Comparison of ENCODE assay signal across 10 mouse cellular contexts in the genomic region with DNA sequence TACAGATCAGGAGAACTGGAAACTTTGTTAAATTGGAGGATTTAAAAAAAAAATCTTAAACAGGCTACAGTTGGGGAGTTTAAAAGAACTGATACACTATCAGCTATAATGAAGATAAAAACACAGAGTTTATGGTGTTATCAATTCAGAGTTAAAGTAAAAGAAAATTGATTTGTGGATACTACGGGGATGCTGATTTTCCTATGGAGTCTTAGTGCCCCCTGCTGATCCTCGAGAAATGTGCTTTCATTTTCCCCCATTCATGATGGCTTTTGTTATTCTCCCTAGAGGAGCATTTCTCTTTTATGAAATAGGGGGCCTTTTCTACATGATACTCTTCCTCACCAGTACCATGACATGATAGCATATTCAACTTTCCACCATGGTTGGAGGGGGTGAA. TPM values are rescaled to one million over a fixed set of nuclear protein-coding genes. Genes with fewer than 3 reads are reported as not detected.
DNase-seq lines count a peak whose midpoint lies in the region; ATAC-seq lines count a peak whose summit lies in the region.
"Had no signal": no experiment of that assay in that cellular context is flagged by ENCODE, and none has a peak within 500 bp of the region (broad histone marks: within the 10 kb centered on the region; RNA-seq: fewer than 3 reads in every experiment).

No protein-coding gene starts in this region.

- no peak for ATAC-seq in intestine, embryonic 16.5 days

- no peaks in the 10 kb centered on the region for H3K36me3 ChIP-seq in intestine, embryonic 16.5 days (ENCODE audit: control insufficient read depth, insufficient read depth, low read length)
- H3K36me3 ChIP-seq: neural tube, embryonic 12.5 days had no signal

- no peak overlapping the region for H3K4me3 ChIP-seq in intestine, embryonic 16.5 days (ENCODE audit: low read length)
- H3K4me3 ChIP-seq: neural tube, embryonic 12.5 days had no signal

- peak; percentile 6 to 15 for DNase-seq in cerebellum, postnatal 14 days
- no peak for DNase-seq in cerebellum, adult 9-10 months
- peak; percentile 8 for DNase-seq in ovary, postnatal 14 days (ENCODE audit: low spot score)
- DNase-seq in ovary, adult 18-20 months (ENCODE audit: low spot score), result no peak
- peak; percentile 19 for DNase-seq in kidney, postnatal 4 days
- peak; percentile 39 for DNase-seq in right cerebral cortex, postnatal 4 days
- no peak for DNase-seq in cerebellum, adult 8-10 months

- no peaks in the 10 kb centered on the region for H3K4me1 ChIP-seq in intestine, embryonic 16.5 days (ENCODE audit: control insufficient read depth, insufficient read depth, low read length)
- H3K4me1 ChIP-seq: neural tube, embryonic 12.5 days had no signal

- H3K27me3 ChIP-seq in intestine, embryonic 16.5 days (replicated peaks; ENCODE audit: control insufficient read depth, insufficient read depth, low read length), result no peaks in the 10 kb centered on the region
- H3K27me3 ChIP-seq: neural tube, embryonic 12.5 days had no signal

- H3K9ac ChIP-seq in intestine, embryonic 16.5 days (ENCODE audit: low read depth, low read length), result no peak overlapping the region
- H3K9ac ChIP-seq: neural tube, embryonic 12.5 days had no signal

- 37% methylated on average over 2 of the region's 2 CpGs for WGBS in intestine, embryonic 16.5 days

- H3K27ac ChIP-seq in intestine, embryonic 16.5 days (ENCODE audit: low read length), result no peak overlapping the region
- H3K27ac ChIP-seq: neural tube, embryonic 12.5 days had no signal

- no peaks in the 10 kb centered on the region for H3K9me3 ChIP-seq in intestine, embryonic 16.5 days (ENCODE audit: control insufficient read depth, low read length)
- H3K9me3 ChIP-seq: neural tube, embryonic 12.5 days had no signal

- no peak overlapping the region for H3K4me2 ChIP-seq in intestine, embryonic 16.5 days (ENCODE audit: low read depth, low read length)
- H3K4me2 ChIP-seq: neural tube, embryonic 12.5 days had no signal

RNA-seq across cellular contexts. Expression of a gene that starts 19.5 kb away (rescaled TPM):
- not detected in 2 replicates for polyA plus RNA-seq in intestine, embryonic 16.5 days (2015; fragmentation: Nextera tagmentation; extraction: Ambion mirVana)
- polyA plus RNA-seq: large intestine, adult 2 months; neural tube, embryonic 12.5 days had no signal

Comparison
In these comparisons a context has a peak if more than half of its experiments do, and no peak if none do; other contexts are left out.
1. DNase-seq: peak in cerebellum, postnatal 14 days (2 of 2), ovary, postnatal 14 days (single experiment), kidney, postnatal 4 days (2 of 2) and right cerebral cortex, postnatal 4 days (single experiment); none in cerebellum, adult 9-10 months (single experiment), ovary, adult 18-20 months (single experiment) and cerebellum, adult 8-10 months (single experiment).